Mouse (Mus musculus) heart, postnatal 14 days (tissue): Measurements from ENCODE around the gene Apon. TPM values are rescaled to one million over a fixed set of nuclear protein-coding genes. Genes with fewer than 3 reads are reported as not detected.
"Not testable (repeated sequence)": the region's sequence is repeated elsewhere in the genome, so short reads cannot be mapped to it uniquely, and the experiment has no call there.

Experiments used
- DNase-seq, 2 experiments: peaks; one replicate each; pipeline ENCODE4 v3.0.0; 2021 to 2022
- intact Hi-C: fragments of 180-260 bp; cut with DNase I; formaldehyde crosslinking; loops from one replicate; pipeline ENCODE4 v1.15.1; 2025
- total RNA-seq, 2 experiments: library from RNA; stranded (reverse); gene quantifications; 2 replicates each; pipeline ENCODE4 v1.2.3; 2021

The Apon gene
- total RNA-seq, 2 experiments from 2014 or later = 0.19 TPM; not detected in 1

DNA sequence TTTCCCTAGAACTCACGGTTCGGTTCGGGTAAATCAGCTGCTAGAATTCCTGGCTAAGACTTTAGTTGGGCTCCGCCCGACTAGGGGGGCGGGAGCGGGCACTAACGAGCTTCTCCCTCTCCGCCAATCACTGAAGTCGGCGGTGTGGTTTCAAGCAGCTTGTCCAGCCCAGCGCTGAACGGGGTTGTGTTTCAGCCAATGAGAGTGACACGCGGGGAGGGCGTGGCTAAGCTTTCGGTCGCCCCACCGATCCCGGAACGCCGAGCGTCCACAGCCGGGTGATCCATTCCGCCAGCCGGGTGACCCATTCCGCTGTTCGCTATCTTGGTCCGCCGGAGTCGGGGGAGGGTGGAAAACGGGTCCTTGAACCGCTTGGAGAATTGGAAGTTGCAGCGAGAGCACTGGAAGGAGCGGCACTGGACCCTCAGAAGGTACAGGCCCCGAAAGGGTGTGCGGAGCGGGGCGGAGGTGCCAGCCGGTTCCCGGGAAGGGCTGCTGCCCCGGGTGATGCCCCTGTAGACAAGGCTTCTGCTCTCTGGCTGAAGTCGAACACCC is 16.5 kb downstream of the Apon start, which contains the start of gene Stat2:
Gene Stat2 (plus strand): TSS at position 273 of the 555 bp plus-strand sequence.
- DNase-seq = peak; percentile 96
- intact Hi-C loops = no loop called here

DNA sequence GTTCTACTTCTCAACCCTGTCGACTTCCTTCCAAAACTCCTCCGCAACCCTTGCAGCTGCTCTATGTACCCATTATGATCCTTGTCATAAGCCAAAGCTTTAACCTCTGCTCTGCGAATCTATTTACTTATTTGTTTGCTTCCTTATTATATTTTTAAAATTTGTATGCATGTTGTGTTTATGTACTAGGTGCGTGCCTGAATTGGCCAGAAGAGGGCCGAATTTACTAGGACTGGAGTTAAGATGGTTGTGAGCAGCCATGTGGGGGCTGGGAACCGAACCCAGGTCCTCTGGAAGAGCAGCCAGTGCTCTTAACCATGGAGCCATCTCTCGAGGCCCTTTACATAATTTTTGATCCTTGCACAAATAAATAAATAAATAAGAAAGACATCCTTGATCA is 17.0 kb downstream of the Apon start:
- intact Hi-C loops = no loop called here
- DNase-seq = no peak

DNA sequence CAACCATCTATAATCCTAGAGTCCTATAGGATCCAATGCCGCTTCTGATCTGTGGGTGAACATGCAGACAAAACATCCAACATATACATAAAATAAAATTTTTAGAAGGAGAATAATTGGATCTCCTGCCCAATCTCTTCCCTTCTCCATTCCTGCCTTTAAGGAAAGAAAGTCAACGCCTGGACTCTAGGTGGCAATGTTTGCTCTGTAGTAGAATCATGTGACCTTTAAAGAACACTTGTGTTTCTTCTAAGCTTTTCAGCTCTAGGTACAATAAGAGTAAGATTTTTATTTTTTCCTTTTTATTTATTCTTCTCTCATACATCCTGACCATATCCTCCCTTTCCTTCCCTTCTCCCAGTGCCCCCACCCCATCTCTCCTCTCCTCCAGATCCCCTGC is 18.0 kb downstream of the Apon start:
- intact Hi-C loops = no loop called here

DNA sequence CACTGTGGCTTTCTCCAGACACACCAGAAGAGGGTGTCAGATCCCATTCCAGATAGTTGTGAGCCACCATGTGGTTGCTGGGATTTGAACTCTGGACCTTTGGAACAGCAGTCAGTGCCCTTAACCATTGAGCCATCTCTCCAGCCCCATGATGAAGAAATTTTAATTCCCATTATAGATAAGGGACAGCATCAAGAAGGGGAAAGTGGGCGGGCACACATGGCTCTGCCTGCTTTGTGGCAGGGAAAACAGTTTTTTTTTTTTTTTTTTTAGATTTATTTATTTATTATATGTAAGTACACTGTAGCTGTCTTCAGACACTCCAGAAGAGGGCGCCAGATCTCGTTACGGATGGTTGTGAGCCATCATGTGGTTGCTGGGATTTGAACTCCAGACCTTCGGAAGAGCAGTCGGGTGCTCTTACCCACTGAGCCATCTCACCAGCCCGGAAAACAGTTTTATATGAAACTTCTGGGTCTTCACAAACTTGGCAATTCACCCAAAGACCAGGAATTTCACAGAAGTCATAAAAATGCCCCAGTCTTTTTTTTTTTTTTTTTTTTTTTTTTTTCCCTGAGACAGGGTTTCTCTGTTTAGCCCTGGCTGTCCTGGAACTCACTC is 19.0 kb downstream of the Apon start:
- intact Hi-C loops, DNase-seq: not testable (repeated sequence)

More for the DNA sequence above, 18.0 kb downstream of the Apon start:
- no peak for DNase-seq

DNA sequence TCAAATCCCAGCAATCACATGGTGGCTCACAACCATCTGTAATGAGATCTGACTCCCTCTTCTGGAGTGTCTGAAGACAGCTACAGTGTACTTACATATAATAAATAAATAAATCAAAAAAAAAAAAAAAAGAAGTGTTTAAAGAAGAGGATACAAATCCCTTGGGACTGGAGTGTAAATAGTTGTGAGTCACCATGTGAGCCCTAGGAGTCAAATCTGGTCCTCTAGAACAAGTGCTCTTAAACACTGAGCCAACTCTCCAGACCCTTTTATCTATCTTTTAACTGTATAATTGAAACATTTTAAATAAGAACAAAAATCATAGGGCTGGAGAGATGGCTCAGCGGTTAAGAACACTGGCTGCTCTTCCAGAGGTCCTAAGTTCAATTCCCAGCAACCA is 21.5 kb downstream of the Apon start:
- intact Hi-C loops, DNase-seq: not testable (repeated sequence)

DNA sequence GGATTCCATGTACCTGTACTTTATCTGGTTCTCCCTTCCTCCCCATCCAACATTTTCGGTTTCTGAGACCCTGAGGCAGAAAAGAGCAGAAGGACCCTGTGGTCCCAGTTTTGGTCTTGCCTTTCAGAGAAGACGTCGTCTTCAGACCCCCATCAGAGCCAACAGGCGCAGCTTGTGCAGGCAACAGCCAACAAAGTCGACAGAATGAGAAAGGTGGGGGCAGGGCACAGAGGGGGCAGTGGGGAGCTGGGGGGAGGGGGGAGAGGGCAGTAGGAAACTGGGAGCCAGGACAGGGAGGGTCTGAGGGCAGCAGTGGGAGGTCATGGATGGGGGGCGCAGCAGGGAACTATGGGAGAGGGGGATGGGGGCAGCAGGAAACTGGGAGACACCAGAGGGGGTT is 24.3 kb downstream of the Apon start:
- intact Hi-C loops = no loop called here

DNA sequence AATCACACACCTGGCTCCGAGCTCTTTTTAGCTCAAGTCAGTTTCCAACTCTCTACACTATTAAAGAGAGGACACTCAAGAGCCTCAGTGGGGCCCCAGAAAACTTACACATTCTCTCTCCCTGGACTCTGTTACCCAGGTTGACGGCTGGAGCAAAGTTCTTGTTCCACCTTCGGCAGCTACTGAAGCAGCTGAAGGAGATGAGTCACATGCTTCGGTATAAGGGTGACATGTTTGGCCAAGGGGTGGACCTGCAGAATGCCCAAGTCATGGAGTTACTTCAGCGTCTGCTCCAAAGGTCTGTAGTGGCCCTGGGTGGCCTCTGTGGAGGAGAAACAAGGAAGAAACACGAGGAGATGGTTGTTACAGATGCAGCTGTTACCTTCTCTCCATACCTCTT is 27.0 kb downstream of the Apon start:
- intact Hi-C loops = no loop called here
- no peak for DNase-seq

More for the DNA sequence above, 24.3 kb downstream of the Apon start:
- no peak for DNase-seq

DNA sequence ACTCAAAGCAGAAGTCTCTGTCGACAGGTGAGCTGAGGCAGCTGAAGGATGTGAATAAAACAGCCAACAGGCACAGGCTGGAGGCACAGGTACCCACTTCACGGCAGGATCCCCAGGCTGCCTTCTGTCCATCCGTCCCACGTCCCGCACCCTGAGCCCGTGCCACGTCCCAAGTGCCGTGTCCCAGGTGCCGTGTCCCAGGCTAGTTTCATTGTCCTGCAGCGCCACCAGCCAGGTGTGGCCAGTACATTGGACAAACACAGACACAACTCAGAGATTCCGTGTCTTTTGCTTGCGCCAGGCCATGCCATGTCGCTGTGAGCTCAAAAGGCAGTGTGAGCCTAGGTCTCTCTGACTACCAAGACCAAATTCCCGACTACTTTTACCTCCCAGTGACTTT is 27.8 kb downstream of the Apon start:
- DNase-seq = no peak
- intact Hi-C loops = no loop called here

DNA sequence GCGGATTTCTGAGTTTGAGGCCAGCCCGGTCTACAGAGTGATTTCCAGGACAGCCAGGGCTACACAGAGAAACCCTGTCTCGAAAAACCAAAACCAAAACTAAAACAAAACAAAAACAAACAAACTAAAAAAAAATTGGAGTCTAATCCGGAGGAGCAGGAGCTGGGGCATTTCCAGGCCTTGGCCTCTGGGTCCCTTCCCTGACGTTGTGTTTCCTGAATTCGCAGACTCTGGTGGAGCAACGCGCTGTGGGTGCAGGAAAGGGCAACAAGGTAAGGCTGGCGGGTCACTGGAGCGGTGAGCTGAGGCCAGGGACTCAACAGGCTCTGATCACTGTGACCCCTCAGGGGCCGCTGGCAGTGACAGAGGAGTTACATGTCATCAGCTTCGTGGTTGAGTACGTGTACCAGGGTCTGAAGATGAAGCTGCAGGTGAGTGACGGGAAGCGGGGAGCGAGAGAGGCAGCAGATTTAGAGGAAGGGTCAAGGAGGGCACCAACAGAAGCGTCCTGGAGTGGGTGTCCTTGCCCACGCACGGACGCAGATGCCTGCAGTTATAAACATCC is 29.1 kb downstream of the Apon start:
- intact Hi-C loops = no loop called here

DNA sequence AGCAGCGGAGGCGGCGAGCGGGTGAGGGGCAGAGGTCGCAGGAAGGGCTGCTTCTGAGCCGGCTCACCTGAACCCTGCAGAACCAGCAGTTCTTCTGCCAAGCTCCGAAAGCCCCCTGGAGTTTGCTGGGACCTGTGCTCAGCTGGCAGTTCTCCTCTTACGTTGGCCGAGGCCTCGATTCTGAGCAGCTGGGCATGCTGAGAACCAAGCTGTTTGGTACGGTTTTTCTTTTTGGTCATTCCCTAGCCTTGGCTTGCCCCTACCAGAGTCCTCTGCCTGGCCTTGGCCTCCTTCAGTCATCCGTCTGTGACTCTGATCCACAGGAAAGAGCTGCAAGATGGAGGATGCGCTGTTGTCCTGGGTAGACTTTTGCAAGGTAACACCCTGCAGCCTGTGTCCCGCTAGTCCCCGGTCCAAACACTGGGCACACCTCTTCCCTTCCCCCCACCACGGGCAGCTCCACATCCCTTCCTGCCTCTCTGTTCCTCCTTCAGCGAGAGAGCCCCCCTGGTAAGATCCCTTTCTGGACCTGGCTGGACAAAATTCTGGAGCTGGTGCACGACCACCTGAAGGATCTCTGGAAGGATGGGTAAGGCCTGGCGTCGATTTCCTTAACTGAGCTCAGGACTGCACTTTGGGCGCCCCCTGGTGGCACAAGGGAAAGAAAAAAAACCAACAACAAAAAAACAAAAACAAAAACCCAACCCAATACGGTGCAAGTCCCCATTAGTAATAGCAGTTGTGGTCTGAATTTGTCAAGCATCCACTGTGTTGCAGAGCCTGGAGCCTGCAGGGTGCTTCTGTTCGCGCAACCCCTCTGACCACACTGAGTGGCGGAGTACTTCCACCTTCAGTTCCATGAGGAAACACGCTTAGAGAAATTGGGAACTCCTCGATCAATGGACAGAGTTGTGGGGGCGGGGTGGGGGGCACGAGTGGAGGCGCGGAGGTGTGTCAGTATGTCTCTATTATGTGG is 30.0 kb downstream of the Apon start:
- DNase-seq = peak; percentile 74 to 82
- intact Hi-C loops = loop anchor here (2.0 kb wide), 1 partner anchor 71 kb away; no protein-coding TSS in a partner anchor

More for the DNA sequence above, 29.1 kb downstream of the Apon start:
- no peak for DNase-seq

DNA sequence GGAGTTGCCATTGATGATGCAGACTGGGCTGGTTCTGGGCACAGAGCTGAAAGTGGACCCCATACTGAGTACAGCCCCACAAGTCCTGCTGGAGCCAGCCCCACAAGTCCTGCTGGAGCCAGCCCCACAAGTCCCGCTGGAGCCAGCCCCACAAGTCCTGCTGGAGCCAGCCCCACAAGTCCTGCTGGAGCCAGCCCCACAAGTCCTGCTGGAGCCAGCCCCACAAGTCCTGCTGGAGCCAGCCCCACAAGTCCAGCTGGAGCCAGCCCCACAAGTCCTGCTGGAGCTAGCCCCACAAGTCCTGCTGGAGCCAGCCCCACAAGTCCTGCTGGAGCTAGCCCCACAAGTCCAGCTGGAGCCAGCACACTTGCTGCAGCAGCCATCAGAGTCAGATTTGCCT is 36.7 kb downstream of the Apon start:
- peak; percentile 46 to 55 for DNase-seq
- intact Hi-C loops = not testable (repeated sequence)

DNA sequence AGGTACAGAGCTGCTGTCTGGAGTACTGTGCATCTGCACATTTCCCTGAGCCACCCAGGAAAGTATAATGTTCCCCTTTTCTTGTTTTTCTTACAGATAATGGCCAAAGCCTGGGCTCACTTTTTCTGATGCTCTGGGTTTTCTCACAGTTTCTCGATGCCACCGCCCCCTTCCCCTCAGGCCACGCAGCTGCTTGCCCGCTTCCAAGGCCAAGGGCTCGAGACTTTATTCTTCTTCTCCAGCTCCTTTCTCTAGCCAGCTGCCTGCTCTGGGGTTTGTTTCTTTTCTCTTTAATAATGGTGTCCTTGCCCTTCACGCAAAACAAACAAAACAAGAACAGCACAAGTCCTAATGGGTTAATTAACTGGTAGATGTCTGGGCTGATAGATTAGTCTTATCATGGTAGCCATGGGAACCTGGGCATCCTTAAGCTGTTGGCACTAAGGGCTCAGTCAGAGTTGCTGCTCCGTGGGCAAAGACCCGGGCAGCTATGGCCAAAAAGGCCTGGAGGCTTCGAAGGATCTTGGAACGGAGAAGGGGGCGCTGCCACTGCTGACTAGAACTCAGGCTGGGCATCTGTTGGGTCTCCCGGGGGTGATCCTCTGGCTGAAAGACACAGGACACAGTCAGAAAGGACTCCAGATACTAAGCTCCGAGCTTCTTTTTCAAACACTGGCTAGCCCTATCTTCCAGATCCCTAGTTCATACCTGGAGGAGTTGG is 42.6 kb downstream of the Apon start:
- intact Hi-C loops = no loop called here
- no peak for DNase-seq

DNA sequence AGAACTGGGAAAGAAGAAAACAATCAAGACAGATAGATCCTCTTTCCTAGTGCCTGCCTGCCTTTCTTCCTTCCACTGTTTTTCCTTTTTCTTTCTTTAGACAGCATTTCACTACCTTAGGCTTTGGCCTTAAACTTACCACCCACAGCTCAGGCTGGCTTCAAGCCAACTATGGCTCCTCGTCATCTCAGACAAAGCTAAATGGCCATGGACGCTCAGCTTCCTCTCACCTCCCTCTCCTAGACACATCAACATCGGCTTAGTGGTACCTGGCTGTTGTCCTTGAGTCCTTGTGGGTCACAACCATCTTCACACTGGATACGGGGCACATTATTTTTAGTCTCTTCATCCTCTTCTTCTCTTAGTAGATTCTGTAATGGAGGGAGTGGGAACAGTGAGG is 43.3 kb downstream of the Apon start:
- peak in 1 of 2 experiments; percentile 31 for DNase-seq
- intact Hi-C loops = no loop called here

DNA sequence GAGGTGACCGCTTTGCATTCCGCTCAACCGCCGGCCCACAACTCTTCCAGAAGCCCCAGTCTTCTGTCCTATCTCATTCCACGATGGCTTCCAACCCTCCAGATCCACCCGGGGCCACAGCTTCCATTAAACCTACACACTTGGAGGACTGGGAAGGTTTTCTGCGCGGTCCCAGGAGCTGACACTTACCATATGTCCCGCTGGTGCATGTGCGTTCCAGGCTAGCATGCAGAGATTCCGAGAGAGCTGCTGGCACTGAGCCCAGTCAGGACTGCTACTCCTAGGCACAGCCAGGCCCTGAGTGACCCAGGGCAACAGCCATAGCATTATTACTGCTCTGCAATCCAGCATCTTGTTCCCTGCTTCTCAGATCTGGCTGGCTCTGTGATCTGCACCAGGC is 43.7 kb downstream of the Apon start:
- peak; percentile 55 to 60 for DNase-seq
- intact Hi-C loops = no loop called here

DNA sequence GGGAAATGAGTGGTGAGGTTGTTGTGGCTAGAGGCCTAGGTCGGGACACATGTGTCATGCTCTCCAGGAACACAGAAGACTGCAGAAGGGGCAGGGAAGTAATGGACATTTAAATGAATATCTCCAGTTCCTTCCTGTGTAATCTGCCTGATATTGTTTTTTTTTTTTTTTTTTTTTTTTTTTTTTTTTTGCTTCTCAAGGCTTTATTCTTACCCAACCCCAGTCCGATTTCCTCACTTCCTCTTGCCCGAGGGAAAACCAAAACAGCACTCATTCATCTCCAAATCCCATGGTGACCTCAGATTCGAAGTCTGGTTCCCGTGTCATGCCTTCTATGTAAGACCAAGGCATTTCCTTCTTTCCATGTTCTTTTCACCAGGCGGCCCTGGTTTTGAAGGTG is 44.3 kb downstream of the Apon start:
- no peak for DNase-seq
- intact Hi-C loops = no loop called here

DNA sequence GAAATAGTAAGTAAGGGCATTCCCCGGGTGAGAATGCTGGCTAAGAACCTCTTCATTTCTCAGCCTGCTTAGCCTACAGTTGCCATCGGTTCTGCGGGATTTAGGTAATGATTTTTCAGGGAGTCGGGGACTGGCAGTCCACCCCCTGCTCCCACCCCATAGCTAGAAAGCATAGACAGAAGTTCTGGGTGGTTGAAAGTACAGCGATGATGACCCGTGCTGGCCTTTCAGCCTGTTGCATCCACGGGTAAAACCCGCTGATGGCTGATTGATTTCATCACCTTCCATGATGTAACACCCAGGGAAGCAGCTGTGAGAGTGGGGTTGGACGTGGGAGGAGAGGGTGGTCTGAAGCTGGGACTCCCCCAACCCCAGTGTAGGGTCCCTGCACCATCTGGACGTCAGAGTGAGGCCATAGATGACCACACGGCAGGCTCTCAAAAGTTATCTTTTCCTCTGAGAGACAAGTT is 44.8 kb downstream of the Apon start, which contains the start of gene Il23a:
Gene Il23a (minus strand): TSS at position 51 of the 470 bp plus-strand sequence.
- intact Hi-C loops = no loop called here
- DNase-seq = no peak

DNA sequence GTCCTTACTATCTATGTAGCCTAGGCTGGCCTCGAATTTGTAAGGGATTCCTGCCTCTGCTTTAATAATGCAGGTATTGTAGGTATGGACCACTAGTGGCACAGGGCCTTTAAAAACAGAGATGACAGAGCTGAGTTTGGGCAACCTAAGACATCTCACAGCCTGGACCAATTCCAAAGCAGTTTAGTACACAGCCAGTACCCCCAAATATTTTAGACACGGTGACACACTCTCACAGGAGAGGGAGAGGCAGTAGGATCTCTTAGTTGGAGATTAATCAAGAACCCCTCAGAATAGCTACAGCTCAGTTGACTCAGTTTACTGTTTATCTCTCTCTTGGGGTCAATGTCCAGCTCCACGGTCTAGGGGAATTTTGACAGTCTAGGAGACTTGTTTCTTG is 48.5 kb downstream of the Apon start:
- intact Hi-C loops = loop anchor here (5.0 kb wide), 1 partner anchor 205 kb away; no protein-coding TSS in a partner anchor
- DNase-seq = no peak

DNA sequence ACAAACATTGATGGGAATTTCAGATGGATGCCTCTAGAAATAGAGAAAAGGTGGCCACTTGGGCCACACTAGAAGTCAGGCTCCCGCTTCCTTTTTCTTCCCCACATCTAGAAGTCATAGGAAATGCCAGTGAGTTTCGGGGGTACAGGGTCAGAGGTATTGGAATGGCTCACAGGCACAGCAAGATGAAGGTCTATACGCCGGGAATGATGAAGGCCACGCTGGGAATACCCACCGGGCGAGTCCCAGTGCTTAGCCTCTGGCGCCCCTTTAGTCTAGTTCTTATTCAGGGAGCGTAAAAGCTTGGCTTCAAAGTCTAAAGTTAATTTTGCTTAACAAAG is 48.9 kb downstream of the Apon start:
- intact Hi-C loops = loop anchor here (5.0 kb wide), 1 partner anchor 205 kb away; no protein-coding TSS in a partner anchor
- no peak for DNase-seq

DNA sequence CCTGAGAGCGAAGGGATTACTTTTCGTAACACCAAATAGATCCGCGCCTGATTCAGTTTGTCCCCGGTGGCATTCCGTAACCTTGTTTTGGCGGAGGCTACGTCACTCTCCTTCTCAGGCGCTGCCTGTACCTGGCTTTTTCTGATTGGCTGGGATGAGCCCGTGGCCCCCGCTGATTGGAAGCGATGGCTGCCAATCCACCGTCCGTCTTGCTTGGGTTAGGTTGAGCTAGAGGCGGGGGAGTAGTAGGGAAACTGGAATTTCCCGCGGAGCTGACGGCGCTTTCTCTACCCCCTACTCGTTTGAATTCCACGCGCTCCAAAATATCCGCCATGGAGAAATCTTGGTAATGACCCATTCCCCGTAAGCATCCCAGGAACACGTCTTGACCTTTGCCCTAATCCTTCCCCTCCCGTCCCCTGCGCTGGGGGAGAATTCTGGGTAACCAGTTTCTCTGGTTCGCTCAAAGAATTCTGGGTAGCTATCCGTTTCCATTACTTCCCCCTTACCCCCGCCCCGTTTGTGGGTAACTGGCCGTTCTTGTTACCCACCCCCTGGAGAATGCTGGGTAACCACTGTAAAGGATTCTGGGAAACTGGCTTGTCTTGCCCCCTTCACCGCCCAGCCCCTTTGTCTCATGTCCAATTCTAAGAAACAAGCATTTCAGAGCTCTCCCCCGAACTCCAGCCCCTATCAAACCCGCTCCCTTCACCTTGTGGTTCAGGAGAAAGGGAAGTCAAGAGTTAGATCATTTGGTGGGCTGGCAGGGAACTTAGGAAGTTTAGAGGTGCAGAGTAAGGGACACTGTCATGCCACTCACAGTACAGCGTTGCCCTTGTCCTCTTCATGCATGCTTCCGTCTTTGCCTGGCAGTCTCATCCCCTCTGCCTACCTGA is 49.5 kb downstream of the Apon start, which contains the start of gene Pan2:
Gene Pan2 (plus strand): TSS at position 210 of the 896 bp plus-strand sequence.
- peak; percentile 99 for DNase-seq
- intact Hi-C loops = loop anchor here (5.0 kb wide), 1 partner anchor 206 kb away; no protein-coding TSS in a partner anchor
